Mouse (Mus musculus): Measurements from ENCODE around the gene Cdca7.

Cdca7 gene

GRCm38 (mm10) chr2:72499074-72499721, 23.2 kb downstream of the Cdca7 start:
- no peak for DNase-seq

GRCm38 (mm10) chr2:72499782-72500411, 23.9 kb downstream of the Cdca7 start:
- DNase-seq, result no peak

- DNase-seq, result no peak
Measured at GRCm38 (mm10) chr2:72502041-72502813, 26.3 kb downstream of the Cdca7 start.

- no peak for DNase-seq
Measured at GRCm38 (mm10) chr2:72503646-72504045, 27.7 kb downstream of the Cdca7 start.

GRCm38 (mm10) chr2:72507855-72508635, 32.1 kb downstream of the Cdca7 start:
- no peak for DNase-seq

- DNase-seq, result no peak
Measured at GRCm38 (mm10) chr2:72508891-72509290, 32.9 kb downstream of the Cdca7 start.

GRCm38 (mm10) chr2:72515526-72515925, 39.6 kb downstream of the Cdca7 start:
- DNase-seq, result no peak

GRCm38 (mm10) chr2:72515971-72516719, 40.2 kb downstream of the Cdca7 start:
- peak; percentile 68 for DNase-seq

- no peak for DNase-seq
Measured at GRCm38 (mm10) chr2:72516720-72517089, 40.7 kb downstream of the Cdca7 start.

- DNase-seq, result no peak
Measured at GRCm38 (mm10) chr2:72524022-72524421, 48.1 kb downstream of the Cdca7 start.

- no peak for DNase-seq
Measured at GRCm38 (mm10) chr2:72525556-72525955, 49.6 kb downstream of the Cdca7 start.

- DNase-seq, result no peak
Measured at GRCm38 (mm10) chr2:72529026-72529357, 53.0 kb downstream of the Cdca7 start.

GRCm38 (mm10) chr2:72529358-72530319, 53.7 kb downstream of the Cdca7 start:
- peak; percentile 5 for DNase-seq

GRCm38 (mm10) chr2:72535889-72536288, 59.9 kb downstream of the Cdca7 start:
- DNase-seq, result no peak
